Mouse (Mus musculus) liver, embryonic 14.5 days (tissue): ENCODE data around the gene Cenpb.

Experiments used
- CTCF ChIP-seq: IDR thresholded peaks from 2 replicates; pipeline ENCODE4 v1.5.1; 2016; ENCODE audit warnings: antibody characterized with exemption, low read depth, control low read depth
- EP300 ChIP-seq: IDR thresholded peaks from 2 replicates; pipeline ENCODE4 v1.6.1; 2016; ENCODE audit warnings: antibody characterized with exemption, low read depth

- TF ChIP-seq CTCF (no peak), EP300 (no peak)
Observed at GRCm38 (mm10) chr2:131145536-131145935, 34.3 kb downstream of the Cenpb start.
